Mouse (Mus musculus) heart, postnatal 14 days (tissue): Measurements from ENCODE around the gene Gm498. TPM values are rescaled to one million over a fixed set of nuclear protein-coding genes. Genes with fewer than 3 reads are reported as not detected.

Experiments used
- DNase-seq, 2 experiments: peaks; one replicate each; pipeline ENCODE4 v3.0.0; 2021 to 2022
- intact Hi-C: fragments of 180-260 bp; cut with DNase I; formaldehyde crosslinking; loops from one replicate; pipeline ENCODE4 v1.15.1; 2025
- long read RNA-seq, 2 experiments: library from polyadenylated mRNA; stranded (forward); transcript quantifications; one replicate each; pipeline ENCODE4 v2.0.0; 2021
- total RNA-seq, 2 experiments: library from RNA; stranded (reverse); gene quantifications; 2 replicates each; pipeline ENCODE4 v1.2.3; 2021

Gm498 gene
- total RNA-seq: not detected
- long read RNA-seq, experiment 1: 0 reads
- long read RNA-seq, experiment 2: 0 reads

DNA sequence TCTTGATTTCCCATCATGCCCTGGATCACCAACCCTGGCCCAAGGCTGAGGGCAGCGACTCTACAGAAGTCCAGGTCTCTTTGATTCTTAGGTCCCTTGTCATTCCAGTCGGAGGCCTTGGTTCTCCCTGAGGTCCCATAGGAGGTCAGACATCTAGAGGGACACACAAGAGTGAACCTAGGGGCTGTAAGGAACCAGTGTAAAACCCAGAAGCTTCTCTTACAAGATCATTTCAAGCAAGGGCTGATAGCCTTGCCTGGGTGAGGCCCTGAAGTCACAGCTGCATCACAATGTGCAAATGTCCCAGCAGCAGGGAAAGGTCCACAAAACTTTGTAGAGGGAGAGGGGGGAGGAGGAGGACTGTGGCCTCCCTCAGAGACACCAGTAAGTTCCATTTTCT is at the start of gene Gm498:
TSS of gene Gm498 (plus strand) at position 301 of the 400 bp plus-strand sequence.
- intact Hi-C loops: no loop called here
- DNase-seq: no peak

GRCm38 (mm10) chr7:143819201-143819600 is 47.4 kb upstream of the Gm498 start:
- intact Hi-C loops: no loop called here
- no peak for DNase-seq

DNA sequence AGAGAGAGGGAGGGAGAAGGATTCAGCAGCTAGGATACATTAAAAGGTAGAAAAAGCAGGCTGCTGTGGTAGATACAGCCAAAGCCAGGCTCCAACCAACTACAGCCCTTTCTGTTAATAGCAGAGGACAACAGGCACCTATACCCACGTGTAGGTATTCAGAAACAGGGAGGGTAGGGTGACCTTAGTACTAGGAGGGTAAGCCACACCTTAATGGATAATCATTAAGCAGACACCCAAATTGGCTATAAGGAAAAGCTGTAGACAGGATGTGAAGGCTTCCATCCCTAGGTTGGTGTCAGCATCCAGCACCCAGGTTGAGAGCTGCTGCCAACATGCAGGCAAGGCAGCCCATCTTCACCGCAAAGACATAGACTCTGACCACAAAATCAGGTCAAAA is 45.4 kb upstream of the Gm498 start:
- no peak for DNase-seq
- intact Hi-C loops: loop anchor here (5.0 kb wide), 1 partner anchor 34 kb away; no protein-coding TSS in a partner anchor

- peak; percentile 99 for DNase-seq
- intact Hi-C loops: loop anchor here (5.0 kb wide), 1 partner anchor 35 kb away; no protein-coding TSS in a partner anchor
These were observed 44.0 kb upstream of the Gm498 start, which contains the start of the genes Nadsyn1 and Dhcr7 for GRCm38 (mm10) chr7:143822375-143823265. Gene Nadsyn1 (minus strand): TSS chr7:143822849. Gene Dhcr7 (plus strand): TSS chr7:143823145.

DNA sequence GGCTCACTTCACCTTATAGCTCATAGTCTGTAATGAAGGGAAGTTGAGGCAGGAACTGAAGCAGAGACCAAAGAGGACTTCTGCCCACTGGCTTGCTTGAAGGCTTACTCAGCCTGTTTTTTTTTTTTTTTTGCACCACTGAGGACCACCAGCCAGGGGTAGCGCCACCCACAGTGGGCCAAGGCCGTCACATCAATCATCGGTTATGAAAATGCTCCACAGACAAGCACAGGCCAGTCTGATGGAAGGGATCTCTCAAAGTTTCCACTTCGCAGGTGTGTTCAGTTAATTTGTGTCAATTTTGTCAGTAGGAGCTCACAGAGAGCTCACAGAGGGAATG is 43.4 kb upstream of the Gm498 start:
- no peak for DNase-seq
- intact Hi-C loops: loop anchor here (5.0 kb wide), 1 partner anchor 36 kb away; no protein-coding TSS in a partner anchor

GRCm38 (mm10) chr7:143826985-143827384 is 39.7 kb upstream of the Gm498 start:
- intact Hi-C loops: no loop called here
- DNase-seq: no peak

DNA sequence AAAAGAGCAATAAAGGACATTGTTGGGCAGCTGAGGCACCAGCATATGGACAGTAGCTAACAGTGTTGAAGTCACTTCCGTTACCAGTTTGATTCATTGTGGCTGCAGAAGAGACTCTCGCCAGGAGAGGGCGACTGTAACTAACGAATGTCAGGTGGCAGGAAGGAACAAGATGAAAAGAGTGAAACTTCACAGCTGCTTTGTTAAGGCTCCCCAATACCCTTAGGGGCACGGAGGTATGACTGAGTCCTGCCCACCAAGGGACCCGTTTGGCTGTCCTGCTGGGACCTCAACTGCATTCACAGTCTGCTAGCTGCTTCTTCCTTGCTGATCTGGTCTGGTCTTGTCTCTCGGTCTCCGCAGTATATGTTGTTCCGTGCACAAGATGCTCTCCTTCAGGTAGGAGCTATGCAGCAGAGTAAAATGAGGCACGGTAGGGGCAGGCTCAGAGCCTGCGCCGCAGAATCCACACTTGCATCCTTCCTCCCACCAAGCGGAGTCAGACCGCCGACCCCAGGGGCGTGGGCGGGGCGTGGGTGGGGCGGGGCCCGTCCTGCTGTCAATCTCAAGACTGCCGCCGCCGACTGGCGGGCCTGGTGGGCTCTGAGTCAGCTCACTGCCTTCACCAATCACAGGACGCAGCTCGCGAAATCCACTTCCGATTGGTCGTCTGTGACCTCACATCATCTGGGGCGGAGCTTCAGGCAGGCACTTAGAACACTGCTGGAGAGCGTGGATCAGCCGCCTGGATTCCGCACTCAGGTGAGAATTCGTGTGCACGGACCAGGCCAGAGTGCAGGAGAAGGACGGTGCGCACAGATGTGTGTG is 36.9 kb upstream of the Gm498 start:
- intact Hi-C loops: loop anchor here (1.0 to 10.0 kb wide), 2 partner anchors 78 to 245 kb away; no protein-coding TSS in a partner anchor
- peak; percentile 91 to 92 for DNase-seq

DNA sequence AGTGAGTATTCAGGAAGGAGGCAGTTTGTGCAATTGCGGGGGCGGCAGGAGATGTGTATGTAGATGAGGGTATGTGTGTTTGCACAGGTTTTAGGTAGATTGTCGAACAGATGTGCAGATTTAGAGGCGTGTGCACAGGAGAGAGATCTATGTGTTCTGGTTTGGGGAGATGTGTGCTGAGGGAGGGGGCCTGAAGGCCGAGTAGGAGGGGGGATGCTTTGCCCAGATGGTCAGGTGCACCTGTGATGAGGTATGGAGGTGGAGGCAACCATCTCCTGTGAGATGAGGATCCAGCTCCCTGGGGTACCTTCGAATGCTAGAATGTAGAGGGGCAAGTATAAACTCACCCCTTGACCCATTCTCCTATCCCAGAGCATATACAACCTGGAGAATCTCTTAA is 36.2 kb upstream of the Gm498 start:
- DNase-seq: no peak
- intact Hi-C loops: loop anchor here (10.0 kb wide), 1 partner anchor 244 kb away; no protein-coding TSS in a partner anchor

GRCm38 (mm10) chr7:143832196-143832595 is 34.4 kb upstream of the Gm498 start:
- DNase-seq: no peak
- intact Hi-C loops: loop anchor here (10.0 kb wide), 1 partner anchor 243 kb away; no protein-coding TSS in a partner anchor

DNA sequence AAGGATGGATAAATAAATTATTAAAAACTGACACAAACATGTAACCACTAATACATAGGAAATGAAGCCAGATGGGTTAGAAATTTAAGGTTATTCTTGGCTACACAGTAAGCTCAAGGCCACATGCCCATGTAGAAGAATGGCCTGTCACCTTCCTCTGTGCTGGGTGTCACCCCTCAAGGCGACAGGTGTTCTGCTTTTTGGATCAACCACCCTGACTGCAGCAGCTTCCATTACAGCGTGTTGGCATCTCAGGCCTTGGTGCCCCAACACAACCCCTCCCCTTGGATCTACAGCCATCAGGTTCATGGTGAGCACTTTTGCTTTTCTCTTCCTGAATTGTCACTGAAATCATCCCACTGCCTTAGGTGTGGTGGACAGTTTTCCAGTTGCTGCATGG is 34.0 kb upstream of the Gm498 start:
- intact Hi-C loops: loop anchor here (10.0 kb wide), 1 partner anchor 242 kb away; no protein-coding TSS in a partner anchor
- DNase-seq: no peak

GRCm38 (mm10) chr7:143833581-143834190 is 33.0 kb upstream of the Gm498 start:
- DNase-seq: no peak
- intact Hi-C loops: loop anchor here (10.0 kb wide), 1 partner anchor 241 kb away; no protein-coding TSS in a partner anchor

- intact Hi-C loops: loop anchor here (10.0 kb wide), 1 partner anchor 240 kb away; no protein-coding TSS in a partner anchor
- DNase-seq: no peak
These were observed 32.3 kb upstream of the Gm498 start for GRCm38 (mm10) chr7:143834316-143834715.

GRCm38 (mm10) chr7:143834972-143835371 is 31.7 kb upstream of the Gm498 start:
- intact Hi-C loops: loop anchor here (10.0 kb wide), 1 partner anchor 240 kb away; no protein-coding TSS in a partner anchor

DNA sequence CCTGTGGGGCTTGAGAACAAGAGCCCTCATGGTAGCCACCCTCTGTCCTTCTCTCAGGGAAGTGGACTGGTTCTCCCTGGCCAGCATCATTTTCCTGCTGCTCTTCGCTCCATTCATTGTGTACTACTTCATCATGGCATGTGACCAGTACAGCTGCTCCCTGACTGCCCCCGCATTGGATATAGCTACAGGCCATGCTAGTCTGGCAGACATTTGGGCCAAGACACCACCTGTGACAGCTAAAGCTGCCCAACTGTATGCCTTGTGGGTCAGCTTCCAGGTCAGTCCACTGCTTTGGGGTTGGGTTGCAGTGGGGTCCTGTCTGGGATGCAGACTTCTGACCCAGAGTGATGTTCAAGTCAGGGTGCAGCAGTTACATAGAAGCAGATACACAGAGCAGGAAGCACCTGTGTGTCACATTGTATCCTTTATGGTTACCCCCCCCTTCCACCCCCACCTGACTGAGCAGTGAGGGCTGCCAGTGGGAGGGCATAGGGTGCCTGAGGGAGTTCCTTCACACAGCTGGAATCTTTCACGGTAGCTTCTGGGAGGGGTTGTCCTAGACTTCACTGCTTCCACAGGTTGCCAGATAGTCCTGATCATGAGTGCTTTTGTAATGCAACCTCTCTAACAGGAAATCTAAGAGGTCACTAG is 28.8 kb upstream of the Gm498 start:
- intact Hi-C loops: loop anchor here (10.0 kb wide), 1 partner anchor 237 kb away; no protein-coding TSS in a partner anchor
- no peak for DNase-seq

More at GRCm38 (mm10) chr7:143834972-143835371, 31.7 kb upstream of the Gm498 start:
- DNase-seq: no peak

DNA sequence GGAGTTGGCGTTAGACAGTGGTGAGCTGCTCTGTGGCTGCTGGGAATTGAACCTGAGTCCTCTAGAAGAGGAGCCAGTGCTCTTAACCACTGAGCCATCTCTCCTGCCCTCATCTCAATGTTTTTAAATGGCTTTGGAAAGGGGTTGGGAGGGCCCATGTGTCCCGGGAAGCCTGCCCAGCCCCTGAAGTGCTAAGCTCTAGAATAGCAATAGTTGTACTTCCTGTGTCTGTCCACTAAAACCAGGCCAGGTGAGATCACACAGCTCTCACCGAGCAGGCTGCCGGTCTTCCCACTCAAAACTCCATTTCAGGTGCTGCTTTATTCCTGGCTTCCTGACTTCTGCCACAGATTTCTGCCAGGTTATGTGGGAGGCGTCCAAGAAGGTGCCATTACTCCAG is 26.5 kb upstream of the Gm498 start:
- intact Hi-C loops: no loop called here
- no peak for DNase-seq

GRCm38 (mm10) chr7:143841301-143841700 is 25.3 kb upstream of the Gm498 start:
- no peak for DNase-seq

GRCm38 (mm10) chr7:143848127-143848767 is 18.4 kb upstream of the Gm498 start:
- intact Hi-C loops: no loop called here

More at GRCm38 (mm10) chr7:143841301-143841700, 25.3 kb upstream of the Gm498 start:
- intact Hi-C loops: no loop called here

GRCm38 (mm10) chr7:143848768-143849482 is 17.7 kb upstream of the Gm498 start:
- no peak for DNase-seq
- intact Hi-C loops: no loop called here

More at GRCm38 (mm10) chr7:143848127-143848767, 18.4 kb upstream of the Gm498 start:
- DNase-seq: no peak
